Mouse (Mus musculus) limb, embryonic 14.5 days (tissue): ENCODE data around the gene Btbd11. TPM values are rescaled to one million over a fixed set of nuclear protein-coding genes. Genes with fewer than 3 reads are reported as not detected.
"Not testable (repeated sequence)": the region's sequence is repeated elsewhere in the genome, so short reads cannot be mapped to it uniquely, and the experiment has no call there.

Experiments used
- ATAC-seq: fragments of 200-750 bp; cut with Nextera tagmentation; 2 replicates; pipeline ENCODE4 v1.8.0; 2017; ENCODE audit warnings: low read depth, moderate number of reproducible peaks, moderate TSS enrichment; ENCODE audit not compliant: low FRiP score
- DNase-seq: peaks from one replicate; pipeline ENCODE4 v3.0.0-alpha.2; 2015; ENCODE audit warnings: low spot score
- H3K27ac ChIP-seq: fragments of 300-500 bp; sonication (generic); replicated peaks from 2 replicates; pipeline ENCODE4 v1.5.1; 2014; ENCODE audit warnings: low read depth, mild to moderate bottlenecking, low read length, moderate library complexity, mixed read lengths
- H3K27me3 ChIP-seq: fragments of 300-500 bp; sonication (generic); 2 replicates; pipeline ENCODE4 v1.6.1; 2014; ENCODE audit warnings: low read length, mixed read lengths; ENCODE audit not compliant: control insufficient read depth, insufficient read depth
- H3K36me3 ChIP-seq: fragments of 300-500 bp; sonication (generic); 2 replicates; pipeline ENCODE4 v1.6.1; 2014; ENCODE audit warnings: mild to moderate bottlenecking, low read length, moderate library complexity, mixed read lengths; ENCODE audit not compliant: control insufficient read depth, insufficient read depth
- H3K4me1 ChIP-seq: fragments of 300-500 bp; sonication (generic); 2 replicates; pipeline ENCODE4 v1.6.1; 2014; ENCODE audit warnings: antibody characterized with exemption, low read length, mixed read lengths; ENCODE audit not compliant: control insufficient read depth, insufficient read depth
- H3K4me2 ChIP-seq: fragments of 300-500 bp; sonication (generic); replicated peaks from 2 replicates; pipeline ENCODE4 v1.6.1; 2014; ENCODE audit warnings: low read depth, mild to moderate bottlenecking, low read length, moderate library complexity; ENCODE audit not compliant: severe bottlenecking
- H3K4me3 ChIP-seq: fragments of 300-500 bp; sonication (generic); replicated peaks from 2 replicates; pipeline ENCODE4 v1.5.1; 2014; ENCODE audit warnings: low read length
- H3K9ac ChIP-seq: fragments of 300-500 bp; sonication (generic); 2 replicates; pipeline ENCODE4 v1.6.1; 2014; ENCODE audit warnings: mild to moderate bottlenecking, low read depth, low read length, moderate library complexity; ENCODE audit not compliant: severe bottlenecking
- H3K9me3 ChIP-seq: fragments of 300-500 bp; sonication (generic); 2 replicates; pipeline ENCODE4 v1.6.1; 2016; ENCODE audit warnings: low read length; ENCODE audit not compliant: control insufficient read depth
- POLR2A ChIP-seq: fragments of 200-500 bp; IDR thresholded peaks from 2 replicates; pipeline ENCODE4 v1.8.0; 2012; ENCODE audit warnings: inconsistent platforms, mild to moderate bottlenecking, moderate library complexity, borderline replicate concordance; ENCODE audit not compliant: insufficient read depth, insufficient read length; ENCODE audit errors: extremely low read depth
- WGBS: fragments of 180-500 bp; shearing (Covaris S2); extraction: QIAGEN DNeasy Blood & Tissue Kit; methylation state at CpG from one replicate; pipeline ENCODE4 v1.1.7; 2014; 5-methylcytosine and 5-hydroxymethylcytosine counted together
- polyA plus RNA-seq, 2 experiments: library from polyadenylated mRNA; depleted of rRNA in 1 of 2; stranded (reverse) in 1 of 2; unstranded in 1 of 2; fragments of >200 nt; fragmentation: Nextera tagmentation in 1 of 2; extraction: Ambion mirVana in 1 of 2; gene quantifications; 2 replicates each; pipeline versions ENCODE4 v1.2.1 to v1.2.3; 2012 to 2014

Gene Btbd11
- polyA plus RNA-seq, 2 experiments = 10.2 to 11.6 TPM

DNA sequence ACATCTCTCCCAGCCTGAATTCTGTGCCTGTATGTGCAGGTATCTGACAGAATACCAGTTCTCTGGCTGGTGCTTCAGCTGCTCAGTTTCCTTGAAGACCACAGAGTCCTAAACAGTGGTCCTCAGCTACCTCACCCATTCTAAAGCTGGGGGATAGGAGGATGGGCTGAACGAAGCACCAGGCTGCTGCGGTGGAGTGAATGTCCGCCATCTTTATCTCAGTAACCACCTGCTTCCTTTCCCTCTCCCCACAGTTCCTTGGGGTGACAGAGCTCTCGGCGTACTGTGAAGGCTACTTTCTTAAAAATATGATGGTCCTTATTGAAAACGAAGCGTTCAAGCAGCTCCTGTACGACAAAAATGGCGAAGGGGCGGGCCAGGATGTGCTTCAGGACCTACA lies 271.3 kb downstream of the Btbd11 start:
- WGBS = 94% methylated on average over 10 of the region's 10 CpGs
- ATAC-seq (no peak), DNase-seq (no peak)
- no peaks in the 10 kb centered on the region for H3K4me1 ChIP-seq
- H3K27ac ChIP-seq = no peak overlapping the region
- H3K9me3 ChIP-seq = no peaks in the 10 kb centered on the region
- no peak overlapping the region for H3K4me2 ChIP-seq
- no peak overlapping the region for H3K9ac ChIP-seq
- no peaks in the 10 kb centered on the region for H3K36me3 ChIP-seq
- TF ChIP-seq POLR2A = no peak
- H3K27me3 ChIP-seq = no peaks in the 10 kb centered on the region
- no peak overlapping the region for H3K4me3 ChIP-seq

DNA sequence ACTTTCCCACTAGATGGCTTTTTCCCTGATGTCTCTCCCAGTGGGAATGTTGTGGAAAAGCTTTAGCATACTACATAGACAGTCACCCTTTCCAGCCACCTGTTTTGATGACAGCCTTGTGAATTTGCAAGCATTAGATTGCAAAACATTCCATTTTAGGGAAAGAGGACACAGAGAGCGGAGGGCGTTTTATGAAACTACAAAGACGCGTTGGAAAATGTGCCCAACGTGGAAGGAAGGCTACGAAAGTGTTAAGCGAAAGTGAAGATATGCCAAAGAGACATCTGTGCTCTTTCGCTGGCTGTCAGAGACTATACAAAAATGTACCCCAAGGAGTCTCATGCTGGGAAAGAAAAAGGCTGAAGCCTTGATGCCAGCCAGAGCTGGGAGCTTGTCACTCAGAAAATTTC lies 286.9 kb downstream of the Btbd11 start:
- TF ChIP-seq POLR2A = no peak
- Histone ChIP-seq H3K4me3 (no peak overlapping the region), H3K36me3 (no peaks in the 10 kb centered on the region), H3K27me3 (no peaks in the 10 kb centered on the region), H3K4me2 (no peak overlapping the region), H3K4me1 (no peaks in the 10 kb centered on the region), H3K9ac (no peak overlapping the region), H3K9me3 (no peaks in the 10 kb centered on the region), H3K27ac (no peak overlapping the region)
- DNase-seq (no peak), ATAC-seq (no peak)
- WGBS = 87% methylated on average over 8 of the region's 8 CpGs

DNA sequence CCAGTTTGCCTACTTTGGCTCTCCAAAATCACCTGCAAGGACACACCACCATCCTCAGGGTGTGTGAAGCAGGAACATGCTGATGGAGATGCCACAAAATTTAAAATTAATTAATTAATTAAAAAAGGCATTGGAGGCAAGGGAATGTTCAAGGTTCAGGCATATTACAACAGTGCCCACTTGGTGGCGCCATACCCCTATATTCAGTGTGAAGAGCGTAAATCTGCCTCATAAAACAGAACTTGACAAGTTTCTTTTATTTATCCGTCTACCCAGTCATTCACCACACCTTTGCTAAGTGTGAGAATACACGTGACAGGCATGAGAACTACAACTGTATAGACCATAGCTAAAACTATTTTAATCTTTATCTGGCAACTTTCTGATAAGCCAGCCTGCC lies 292.0 kb downstream of the Btbd11 start:
- no peak for TF ChIP-seq POLR2A
- Histone ChIP-seq H3K4me2 (no peak overlapping the region), H3K9me3 (no peaks in the 10 kb centered on the region), H3K27me3 (no peaks in the 10 kb centered on the region), H3K36me3 (no peaks in the 10 kb centered on the region), H3K4me3 (no peak overlapping the region), H3K27ac (no peak overlapping the region), H3K9ac (no peak overlapping the region), H3K4me1 (no peaks in the 10 kb centered on the region)
- DNase-seq = peak; percentile 37
- 21% methylated on average over 4 of the region's 4 CpGs for WGBS
- ATAC-seq = no peak; the same call in 1 of the 2 replicates

DNA sequence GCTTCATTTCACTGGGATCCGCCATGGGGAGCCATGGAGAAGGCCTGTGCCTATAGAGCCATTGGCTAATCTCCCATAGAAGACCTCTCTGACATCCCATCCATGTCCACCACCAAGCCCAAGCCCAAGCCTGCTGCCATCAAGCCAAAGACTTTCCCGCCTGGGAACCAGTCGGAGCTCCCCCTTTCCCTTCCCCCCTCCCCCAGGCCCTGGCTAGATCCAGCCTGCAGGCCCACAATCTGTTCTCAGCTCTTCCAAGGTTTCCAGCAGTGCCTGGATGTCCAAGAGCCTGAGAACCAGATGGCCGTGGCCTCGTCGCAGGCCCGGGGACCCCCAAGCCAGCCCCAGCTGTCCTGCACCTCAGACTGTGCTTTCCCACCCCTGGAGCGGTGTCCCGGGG lies 295.8 kb downstream of the Btbd11 start:
- no peaks in the 10 kb centered on the region for H3K4me1 ChIP-seq
- DNase-seq (no peak), ATAC-seq (no peak)
- H3K4me2 ChIP-seq = no peak overlapping the region
- no peaks in the 10 kb centered on the region for H3K36me3 ChIP-seq
- H3K27ac ChIP-seq = no peak overlapping the region
- H3K27me3 ChIP-seq = no peaks in the 10 kb centered on the region
- TF ChIP-seq POLR2A = no peak
- no peaks in the 10 kb centered on the region for H3K9me3 ChIP-seq
- no peak overlapping the region for H3K4me3 ChIP-seq
- 91% methylated on average over 7 of the region's 9 CpGs for WGBS
- H3K9ac ChIP-seq = no peak overlapping the region

DNA sequence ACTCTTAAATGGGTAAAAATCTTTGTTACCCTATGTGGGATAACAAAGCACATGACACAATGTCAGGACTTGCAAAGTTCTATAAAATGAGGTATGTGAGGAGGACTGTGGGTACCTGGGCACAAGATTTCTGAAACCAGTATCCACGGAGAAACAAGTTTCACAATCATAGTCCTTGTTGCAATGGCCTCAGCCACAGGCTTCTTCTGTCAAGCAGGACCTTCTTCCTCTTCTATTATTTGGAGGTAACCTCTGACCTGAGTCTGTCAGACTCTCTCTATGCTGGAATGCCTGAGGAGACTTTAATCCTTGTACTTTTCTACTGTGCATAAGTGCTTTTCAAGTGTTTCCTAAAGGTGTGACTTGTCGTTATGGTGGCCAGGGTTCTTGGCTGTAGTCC lies 307.8 kb downstream of the Btbd11 start:
- H3K27me3 ChIP-seq, H3K36me3 ChIP-seq, DNase-seq, H3K4me2 ChIP-seq, H3K4me1 ChIP-seq, H3K4me3 ChIP-seq, H3K9me3 ChIP-seq, ATAC-seq, H3K9ac ChIP-seq, H3K27ac ChIP-seq: not testable (repeated sequence)
- 75% methylated on average over 2 of the region's 2 CpGs for WGBS

DNA sequence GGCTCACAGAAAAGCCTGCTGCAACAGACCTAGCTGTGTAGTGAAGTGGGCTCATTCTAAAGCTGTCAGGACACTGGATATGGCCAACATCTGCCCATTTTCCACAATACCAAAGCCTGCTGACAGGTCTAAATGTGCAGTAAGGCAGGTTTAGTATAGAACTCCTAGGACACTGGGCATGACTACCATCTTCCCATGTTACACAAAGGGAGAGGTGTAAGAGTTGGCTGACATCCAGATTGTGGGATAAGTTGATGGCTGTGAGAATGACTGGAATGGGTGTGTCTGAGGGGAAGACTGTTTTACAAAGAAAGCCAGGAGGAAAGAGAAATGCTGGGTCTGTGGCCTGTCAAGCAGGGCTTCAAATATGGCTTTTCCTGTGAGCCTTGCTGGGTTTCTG lies 313.1 kb downstream of the Btbd11 start:
- no peaks in the 10 kb centered on the region for H3K9me3 ChIP-seq
- H3K27ac ChIP-seq = no peak overlapping the region
- no peak overlapping the region for H3K4me2 ChIP-seq
- H3K9ac ChIP-seq = no peak overlapping the region
- TF ChIP-seq POLR2A = no peak
- H3K27me3 ChIP-seq = no peaks in the 10 kb centered on the region
- H3K4me3 ChIP-seq = no peak overlapping the region
- DNase-seq (no peak), ATAC-seq (no peak)
- H3K4me1 ChIP-seq = no peaks in the 10 kb centered on the region
- no peaks in the 10 kb centered on the region for H3K36me3 ChIP-seq

DNA sequence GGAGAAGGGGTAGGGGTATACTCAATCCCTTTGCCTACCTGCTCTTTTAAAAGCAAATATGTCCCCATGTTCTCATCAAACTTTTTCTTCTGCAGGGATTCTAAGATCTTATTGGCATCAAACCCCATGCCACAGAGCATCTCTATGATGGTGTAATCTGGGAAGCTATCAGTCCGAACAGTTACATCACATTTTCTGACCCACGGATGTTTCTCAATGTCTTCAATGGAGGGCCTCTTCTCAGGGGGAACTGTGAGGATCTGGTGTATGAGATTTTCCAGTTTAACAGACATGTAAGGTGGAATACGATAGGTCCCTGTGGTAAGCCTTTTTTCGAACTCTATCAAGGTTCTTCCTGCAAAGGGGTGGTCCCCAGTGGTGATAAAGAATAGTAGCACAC lies 323.2 kb downstream of the Btbd11 start:
- H3K27me3 ChIP-seq, DNase-seq, H3K4me1 ChIP-seq, H3K36me3 ChIP-seq, H3K9ac ChIP-seq, H3K27ac ChIP-seq, H3K4me2 ChIP-seq, H3K9me3 ChIP-seq, H3K4me3 ChIP-seq, ATAC-seq: not testable (repeated sequence)
- WGBS = 87% methylated on average over 4 of the region's 4 CpGs
